ENCODE assay signal across 24 mouse cellular contexts in the genomic region with DNA sequence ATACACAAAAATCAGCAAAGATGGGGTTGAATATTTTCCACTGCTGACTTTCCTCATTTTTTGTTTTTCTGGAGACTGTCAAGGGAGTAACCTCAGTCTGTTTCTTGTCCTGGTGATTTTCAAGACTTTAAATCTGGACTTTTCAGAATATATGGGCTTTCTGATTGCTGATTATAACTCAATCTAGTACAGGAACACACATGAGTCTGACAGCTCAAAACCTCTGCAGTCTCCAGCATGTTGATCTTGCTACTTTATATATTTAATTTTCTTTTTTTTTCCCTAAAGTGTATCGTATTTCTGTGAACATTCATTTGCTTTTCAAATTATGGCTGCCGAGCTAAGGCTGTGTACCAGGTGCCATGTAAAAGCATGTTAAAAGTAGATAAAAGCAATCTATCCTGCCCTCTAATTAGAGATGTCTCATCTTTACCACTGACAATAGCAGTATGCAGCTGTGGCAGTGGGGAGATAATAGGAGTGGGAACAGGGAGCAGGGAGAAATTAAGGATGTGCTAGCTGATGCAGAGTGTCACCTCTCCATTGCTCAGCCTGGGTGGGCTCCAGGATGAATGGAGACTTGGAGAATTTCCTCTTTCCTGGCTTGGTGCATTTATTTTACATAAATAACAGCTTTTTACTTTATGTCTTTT.
DNase-seq lines count a peak whose midpoint lies in the region; ATAC-seq lines count a peak whose summit lies in the region.
"Had no signal": no experiment of that assay in that cellular context is flagged by ENCODE, and none has a peak within 500 bp of the region (broad histone marks: within the 10 kb centered on the region; RNA-seq: fewer than 3 reads in every experiment).

No protein-coding gene starts in this region.

- no peaks in the 10 kb centered on the region for H3K9me3 ChIP-seq in forebrain, embryonic 14.5 days (replicated peaks; ENCODE audit: control insufficient read depth, low read length)
- H3K9me3 ChIP-seq in forebrain, embryonic 11.5 days (ENCODE audit: control insufficient read depth, low read length) = no peaks in the 10 kb centered on the region
- H3K9me3 ChIP-seq in limb, embryonic 12.5 days = no peaks in the 10 kb centered on the region
- H3K9me3 ChIP-seq in limb, embryonic 10.5 days (replicated peaks) = no peaks in the 10 kb centered on the region
- H3K9me3 ChIP-seq: embryonic facial prominence, embryonic 12.5 days; heart, embryonic 13.5 days had no signal

- 68% methylated on average over 2 of the region's 2 CpGs for WGBS in forebrain, embryonic 14.5 days
- WGBS in forebrain, embryonic 11.5 days = 62% methylated on average over 2 of the region's 2 CpGs
- 34% methylated on average over 2 of the region's 2 CpGs for WGBS in limb, embryonic 12.5 days
- 55% methylated on average over 2 of the region's 2 CpGs for WGBS in limb, embryonic 10.5 days

- no peak overlapping the region for H3K4me2 ChIP-seq in forebrain, embryonic 14.5 days (ENCODE audit: low read length)
- H3K4me2 ChIP-seq in forebrain, embryonic 11.5 days (ENCODE audit: low read depth, low read length, severe bottlenecking) = no peak overlapping the region
- H3K4me2 ChIP-seq in limb, embryonic 12.5 days = no peak overlapping the region
- H3K4me2 ChIP-seq: embryonic facial prominence, embryonic 12.5 days; heart, embryonic 13.5 days; hindbrain, embryonic 14.5 days had no signal

- H3K4me3 ChIP-seq in forebrain, embryonic 14.5 days (ENCODE audit: low read depth, low read length) = no peak overlapping the region
- no peak overlapping the region for H3K4me3 ChIP-seq in forebrain, embryonic 11.5 days (ENCODE audit: low read depth, low read length)
- H3K4me3 ChIP-seq in limb, embryonic 12.5 days (replicated peaks) = no peak overlapping the region
- H3K4me3 ChIP-seq in limb, embryonic 10.5 days = no peak overlapping the region
- H3K4me3 ChIP-seq: embryonic facial prominence, embryonic 12.5 days; heart, embryonic 13.5 days had no signal

- no peak for ATAC-seq in forebrain, embryonic 14.5 days
- no peak for ATAC-seq in forebrain, embryonic 11.5 days (replicated peaks; ENCODE audit: low FRiP score)
- no peak for ATAC-seq in limb, embryonic 12.5 days (ENCODE audit: insufficient number of reproducible peaks, insufficient read depth, low FRiP score, low TSS enrichment, low read depth)
- ATAC-seq: Patski had no signal

- no peaks in the 10 kb centered on the region for H3K27me3 ChIP-seq in forebrain, embryonic 14.5 days (replicated peaks; ENCODE audit: control insufficient read depth, insufficient read depth, low read length)
- no peaks in the 10 kb centered on the region for H3K27me3 ChIP-seq in forebrain, embryonic 11.5 days (ENCODE audit: control insufficient read depth, insufficient read depth, low read length)
- H3K27me3 ChIP-seq in limb, embryonic 12.5 days = no peaks in the 10 kb centered on the region
- no peaks in the 10 kb centered on the region for H3K27me3 ChIP-seq in limb, embryonic 10.5 days (ENCODE audit: low read depth, poor library complexity, severe bottlenecking)
- H3K27me3 ChIP-seq: embryonic facial prominence, embryonic 12.5 days; heart, embryonic 13.5 days; Patski had no signal

- H3K27ac ChIP-seq in forebrain, embryonic 14.5 days (ENCODE audit: low read depth, low read length) = no peak overlapping the region
- no peak overlapping the region for H3K27ac ChIP-seq in forebrain, embryonic 11.5 days (ENCODE audit: low read depth, low read length)
- H3K27ac ChIP-seq in limb, embryonic 12.5 days = 0 out of 2 replicates have a peak overlapping the region, but pooled peaks have one; percentile 4
- H3K27ac ChIP-seq in limb, embryonic 10.5 days = no peak overlapping the region
- H3K27ac ChIP-seq: embryonic facial prominence, embryonic 12.5 days; heart, embryonic 13.5 days; hindbrain, embryonic 14.5 days had no signal

- H3K36me3 ChIP-seq in forebrain, embryonic 14.5 days (ENCODE audit: control insufficient read depth, insufficient read depth, low read length) = no peaks in the 10 kb centered on the region
- H3K36me3 ChIP-seq in forebrain, embryonic 11.5 days (ENCODE audit: control insufficient read depth, insufficient read depth, low read length) = no peaks in the 10 kb centered on the region
- no peaks in the 10 kb centered on the region for H3K36me3 ChIP-seq in limb, embryonic 12.5 days
- no peaks in the 10 kb centered on the region for H3K36me3 ChIP-seq in limb, embryonic 10.5 days
- H3K36me3 ChIP-seq: embryonic facial prominence, embryonic 12.5 days; G1E; heart, embryonic 13.5 days had no signal

- H3K9ac ChIP-seq in forebrain, embryonic 14.5 days (ENCODE audit: low read length) = no peak overlapping the region
- no peak overlapping the region for H3K9ac ChIP-seq in forebrain, embryonic 11.5 days (ENCODE audit: low read length)
- no peak overlapping the region for H3K9ac ChIP-seq in limb, embryonic 12.5 days (replicated peaks)
- H3K9ac ChIP-seq: embryonic facial prominence, embryonic 12.5 days; heart, embryonic 13.5 days; hindbrain, embryonic 14.5 days had no signal

- peak; percentile 9 for DNase-seq in forebrain, embryonic 14.5 days (ENCODE audit: low spot score)
- no peak for DNase-seq in forebrain, embryonic 11.5 days (ENCODE audit: low spot score)
- no peak for DNase-seq in limb, embryonic 10.5 days (ENCODE audit: low spot score)
- DNase-seq in retina, postnatal 1 day = peak; percentile 11
- DNase-seq in retina, embryonic 14.5 days (ENCODE audit: low spot score) = no peak
- no peak for DNase-seq in right cerebral cortex, postnatal 25 days
- DNase-seq: adrenal gland, postnatal 10 days; cerebellum, adult 11-12 months; cerebellum, adult 9-11 months; embryo, embryonic 11 days; heart, postnatal 10 days; kidney, adult 18-20 months; kidney, postnatal 10 days; layer of hippocampus, adult 9-11 months; lung, postnatal 36 days; spleen, adult 18-20 months; thymus, adult 18-20 months; thymus, postnatal 25 days had no signal

- no peaks in the 10 kb centered on the region for H3K4me1 ChIP-seq in forebrain, embryonic 14.5 days (ENCODE audit: control insufficient read depth, insufficient read depth, low read length)
- H3K4me1 ChIP-seq in forebrain, embryonic 11.5 days (replicated peaks; ENCODE audit: control insufficient read depth, insufficient read depth, low read length) = no peaks in the 10 kb centered on the region
- peaks cover 6% of the 10 kb centered on the region; the same call in 1 of the 2 replicates for H3K4me1 ChIP-seq in limb, embryonic 12.5 days (replicated peaks)
- 0 out of 2 replicates have a peak, but pooled peaks cover 3% of the 10 kb centered on the region for H3K4me1 ChIP-seq in limb, embryonic 10.5 days
- H3K4me1 ChIP-seq: heart, embryonic 13.5 days had no signal

Comparison
In these comparisons a context has a peak if more than half of its experiments do, and no peak if none do; other contexts are left out.
1. DNase-seq: peak in forebrain, embryonic 14.5 days (single experiment) and retina, postnatal 1 day (single experiment); none in forebrain, embryonic 11.5 days (single experiment), limb, embryonic 10.5 days (single experiment), retina, embryonic 14.5 days (single experiment) and right cerebral cortex, postnatal 25 days (single experiment).